Mouse (Mus musculus): ENCODE measurements around the gene Rab8b.

DNA sequence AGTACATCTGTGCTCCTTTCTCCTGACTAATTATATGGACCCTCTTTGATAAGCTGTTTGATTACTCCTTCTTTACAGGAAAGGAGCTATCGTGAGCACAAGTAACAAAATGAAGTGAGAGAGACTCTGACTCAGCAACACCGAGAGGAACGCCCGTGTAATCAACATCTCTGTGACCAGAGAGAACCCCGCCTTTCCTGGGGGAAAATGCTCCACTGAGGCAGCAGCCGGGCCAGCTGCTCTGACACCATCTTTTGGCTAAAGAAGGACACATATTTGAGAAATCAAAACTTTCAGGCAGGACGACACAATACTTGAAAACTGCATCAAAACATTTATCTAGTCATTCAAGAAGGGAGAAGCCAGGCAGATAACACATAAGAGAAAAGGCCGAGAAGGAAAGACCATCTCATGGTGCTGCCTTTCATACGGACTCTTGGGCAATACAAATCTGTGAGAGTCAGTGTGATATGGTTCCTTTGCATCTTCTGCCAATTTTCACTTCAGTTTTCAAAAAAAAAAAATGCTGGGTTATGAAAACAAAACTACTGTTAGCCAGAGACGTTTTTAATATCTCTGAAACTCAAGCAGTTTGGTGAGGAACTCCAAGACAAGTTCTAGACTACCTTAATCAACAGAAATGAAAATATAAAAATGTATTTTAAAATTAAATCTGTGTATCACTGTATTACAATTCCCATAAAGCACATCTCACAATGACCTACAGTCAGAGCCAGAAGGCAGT, 24.3 kb downstream of the Rab8b start:
- TF ChIP-seq CTCF (IDR thresholded peaks at IDR 0.05; ENCODE audit: control insufficient read depth, insufficient read depth, low read length) (no peak), POLR2A (IDR thresholded peaks at IDR 0.05; ENCODE audit: borderline replicate concordance, control insufficient read depth, low read depth, low read length) (no peak)
